Mouse (Mus musculus): Measurements from ENCODE around the gene Heatr6. TPM values are rescaled to one million over a fixed set of nuclear protein-coding genes. Genes with fewer than 3 reads are reported as not detected.
A peak's percentile ranks its signal among the peaks of the same experiment; 100 is the strongest.

Heatr6 gene
- polyA plus RNA-seq, 1 experiment, result 35.0 TPM

GRCm38 (mm10) chr11:83784661-83785060 lies 31.2 kb downstream of the Heatr6 start:
- H3K4me1 ChIP-seq (replicated peaks; ENCODE audit: control insufficient read depth, insufficient read depth, low read length), result no peaks in the 10 kb centered on the region; the same call in 1 of the 2 replicates
- no peak overlapping the region for H3K4me3 ChIP-seq (ENCODE audit: control insufficient read depth, insufficient read depth, low read length)
- H3K27me3 ChIP-seq (ENCODE audit: control insufficient read depth, insufficient read depth, low read length), result no peaks in the 10 kb centered on the region
- 87% methylated on average over 2 of the region's 2 CpGs for WGBS
- H3K36me3 ChIP-seq (ENCODE audit: control insufficient read depth, insufficient read depth, low read length), result peaks cover 34% of the 10 kb centered on the region
- no peak overlapping the region for H3K27ac ChIP-seq (ENCODE audit: control insufficient read depth, insufficient read depth, low read length)
- TF ChIP-seq POLR2A (IDR thresholded peaks at IDR 0.05; ENCODE audit: control insufficient read depth, extremely low read depth, insufficient read depth, low read length, poor library complexity) (no peak), CTCF (IDR thresholded peaks at IDR 0.05; ENCODE audit: borderline replicate concordance, control insufficient read depth, extremely low read depth, insufficient read depth, low read length, poor library complexity) (no peak)
- peak; percentile 23 for DNase-seq

GRCm38 (mm10) chr11:83785366-83785765 lies 31.9 kb downstream of the Heatr6 start:
- H3K4me1 ChIP-seq (replicated peaks; ENCODE audit: control insufficient read depth, insufficient read depth, low read length), result no peaks in the 10 kb centered on the region; the same call in 1 of the 2 replicates
- H3K36me3 ChIP-seq (ENCODE audit: control insufficient read depth, insufficient read depth, low read length), result peaks cover 27% of the 10 kb centered on the region
- H3K27ac ChIP-seq (ENCODE audit: control insufficient read depth, insufficient read depth, low read length), result no peak overlapping the region
- H3K4me3 ChIP-seq (ENCODE audit: control insufficient read depth, insufficient read depth, low read length), result no peak overlapping the region
- 17% methylated on average over 2 of the region's 2 CpGs for WGBS
- peak; percentile 40 for DNase-seq
- no peaks in the 10 kb centered on the region for H3K27me3 ChIP-seq (ENCODE audit: control insufficient read depth, insufficient read depth, low read length)
- no peak for TF ChIP-seq CTCF (IDR thresholded peaks at IDR 0.05; ENCODE audit: borderline replicate concordance, control insufficient read depth, extremely low read depth, insufficient read depth, low read length, poor library complexity)
- TF ChIP-seq POLR2A (IDR thresholded peaks at IDR 0.05; ENCODE audit: control insufficient read depth, extremely low read depth, insufficient read depth, low read length, poor library complexity), result no peak

- TF ChIP-seq POLR2A (IDR thresholded peaks at IDR 0.05; ENCODE audit: control insufficient read depth, extremely low read depth, insufficient read depth, low read length, poor library complexity), result no peak
- TF ChIP-seq CTCF (IDR thresholded peaks at IDR 0.05; ENCODE audit: borderline replicate concordance, control insufficient read depth, extremely low read depth, insufficient read depth, low read length, poor library complexity), result no peak
- Histone ChIP-seq H3K27ac (ENCODE audit: control insufficient read depth, insufficient read depth, low read length) (no peak overlapping the region), H3K27me3 (ENCODE audit: control insufficient read depth, insufficient read depth, low read length) (no peaks in the 10 kb centered on the region), H3K4me1 (replicated peaks; ENCODE audit: control insufficient read depth, insufficient read depth, low read length) (no peaks in the 10 kb centered on the region; the same call in 1 of the 2 replicates), H3K4me3 (ENCODE audit: control insufficient read depth, insufficient read depth, low read length) (no peak overlapping the region), H3K36me3 (ENCODE audit: control insufficient read depth, insufficient read depth, low read length) (peaks cover 12% of the 10 kb centered on the region)
- 85% methylated on average over 4 of the region's 4 CpGs for WGBS
- no peak for DNase-seq
Measured at GRCm38 (mm10) chr11:83786835-83787234, 33.3 kb downstream of the Heatr6 start.

GRCm38 (mm10) chr11:83787401-83788021 lies 34.0 kb downstream of the Heatr6 start:
- DNase-seq, result no peak
- H3K4me1 ChIP-seq (replicated peaks; ENCODE audit: control insufficient read depth, insufficient read depth, low read length), result no peaks in the 10 kb centered on the region; the same call in 1 of the 2 replicates
- no peaks in the 10 kb centered on the region for H3K27me3 ChIP-seq (ENCODE audit: control insufficient read depth, insufficient read depth, low read length)
- 87% methylated on average over 15 of the region's 15 CpGs for WGBS
- no peak overlapping the region for H3K4me3 ChIP-seq (ENCODE audit: control insufficient read depth, insufficient read depth, low read length)
- peaks cover 9% of the 10 kb centered on the region for H3K36me3 ChIP-seq (ENCODE audit: control insufficient read depth, insufficient read depth, low read length)
- no peak overlapping the region for H3K27ac ChIP-seq (ENCODE audit: control insufficient read depth, insufficient read depth, low read length)
- TF ChIP-seq CTCF (IDR thresholded peaks at IDR 0.05; ENCODE audit: borderline replicate concordance, control insufficient read depth, extremely low read depth, insufficient read depth, low read length, poor library complexity) (no peak), POLR2A (IDR thresholded peaks at IDR 0.05; ENCODE audit: control insufficient read depth, extremely low read depth, insufficient read depth, low read length, poor library complexity) (no peak)

GRCm38 (mm10) chr11:83788331-83788730 lies 34.8 kb downstream of the Heatr6 start:
- Histone ChIP-seq H3K4me3 (ENCODE audit: control insufficient read depth, insufficient read depth, low read length) (no peak overlapping the region), H3K4me1 (replicated peaks; ENCODE audit: control insufficient read depth, insufficient read depth, low read length) (no peaks in the 10 kb centered on the region; the same call in 1 of the 2 replicates), H3K27me3 (ENCODE audit: control insufficient read depth, insufficient read depth, low read length) (no peaks in the 10 kb centered on the region), H3K27ac (ENCODE audit: control insufficient read depth, insufficient read depth, low read length) (no peak overlapping the region), H3K36me3 (ENCODE audit: control insufficient read depth, insufficient read depth, low read length) (peaks cover 1% of the 10 kb centered on the region; the same call in 1 of the 2 replicates)
- WGBS, result 84% methylated on average over 8 of the region's 8 CpGs
- TF ChIP-seq CTCF (IDR thresholded peaks at IDR 0.05; ENCODE audit: borderline replicate concordance, control insufficient read depth, extremely low read depth, insufficient read depth, low read length, poor library complexity) (no peak), POLR2A (IDR thresholded peaks at IDR 0.05; ENCODE audit: control insufficient read depth, extremely low read depth, insufficient read depth, low read length, poor library complexity) (no peak)
- no peak for DNase-seq

- H3K27ac ChIP-seq (ENCODE audit: control insufficient read depth, insufficient read depth, low read length), result no peak overlapping the region
- WGBS, result 14% methylated on average over 13 of the region's 13 CpGs
- no peaks in the 10 kb centered on the region; the same call in 1 of the 2 replicates for H3K4me1 ChIP-seq (replicated peaks; ENCODE audit: control insufficient read depth, insufficient read depth, low read length)
- peak; percentile 19 for DNase-seq
- H3K4me3 ChIP-seq (ENCODE audit: control insufficient read depth, insufficient read depth, low read length), result no peak overlapping the region
- no peaks in the 10 kb centered on the region for H3K36me3 ChIP-seq (ENCODE audit: control insufficient read depth, insufficient read depth, low read length)
- H3K27me3 ChIP-seq (ENCODE audit: control insufficient read depth, insufficient read depth, low read length), result no peaks in the 10 kb centered on the region
- TF ChIP-seq CTCF (IDR thresholded peaks at IDR 0.05; ENCODE audit: borderline replicate concordance, control insufficient read depth, extremely low read depth, insufficient read depth, low read length, poor library complexity) (no peak), POLR2A (IDR thresholded peaks at IDR 0.05; ENCODE audit: control insufficient read depth, extremely low read depth, insufficient read depth, low read length, poor library complexity) (no peak)
Measured at GRCm38 (mm10) chr11:83789259-83789658, 35.8 kb downstream of the Heatr6 start.
